Mouse (Mus musculus): ENCODE measurements around the gene Eea1. TPM values are rescaled to one million over a fixed set of nuclear protein-coding genes. Genes with fewer than 3 reads are reported as not detected.

Gene Eea1
- total RNA-seq, 1 experiment: 12.4 TPM

DNA sequence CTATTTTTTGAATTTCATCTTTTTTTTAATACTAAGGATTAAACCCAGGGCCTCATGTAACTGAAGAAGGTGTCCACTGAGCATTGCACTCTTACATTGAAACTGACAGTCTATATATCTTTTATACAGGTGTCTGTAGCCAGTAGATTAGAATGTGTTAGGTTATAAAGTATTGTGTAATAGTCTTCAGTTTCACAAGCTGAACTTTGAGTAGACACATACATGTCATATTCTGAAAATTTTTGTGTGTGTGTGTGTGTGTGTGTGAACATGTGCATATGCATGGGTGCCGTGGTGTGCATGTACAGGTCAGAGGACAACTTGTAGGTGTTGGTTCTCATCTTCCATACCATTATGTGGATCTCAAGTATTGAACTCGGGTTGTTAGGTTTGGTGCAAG, 16.2 kb downstream of the Eea1 start:
- in situ Hi-C loops (cut with MboI; ENCODE audit: low sequenced_read_pairs in 2 of 2, unreplicated experiment in 2 of 2): no loop called here
- Histone ChIP-seq H3K9me3 (ENCODE audit: control insufficient read depth, insufficient read depth, low read depth, low read length) (no peaks in the 10 kb centered on the region), H3K4me1 (ENCODE audit: control insufficient read depth in 2 of 2, insufficient read depth in 2 of 2, low read length in 2 of 2, poor library complexity in 1 of 2) (0 out of 4 replicates have a peak, but pooled peaks cover 0 to 2% of the 10 kb centered on the region in 2 experiments), H3K9ac (ENCODE audit: insufficient read depth, low read depth, low read length, poor library complexity, severe bottlenecking) (no peak overlapping the region), H3K4me3 (ENCODE audit: insufficient read depth in 1 of 2, low read depth in 1 of 2, low read length in 2 of 2, poor library complexity in 1 of 2, severe bottlenecking in 1 of 2) (no peak overlapping the region), H3K36me3 (ENCODE audit: control insufficient read depth, insufficient read depth, low read length, poor library complexity, severe bottlenecking) (no peaks in the 10 kb centered on the region), H3K27ac (ENCODE audit: insufficient read depth, low read depth, low read length, poor library complexity, severe bottlenecking) (no peak overlapping the region)
- no peak for DNase-seq (ENCODE audit: low read depth, low spot score)
- TF ChIP-seq ZC3H11A (IDR thresholded peaks at IDR 0.05; ENCODE audit: borderline replicate concordance, low read depth, low read length) (no peak), CHD2 (IDR thresholded peaks at IDR 0.05; ENCODE audit: low read depth, low read length) (no peak)

DNA sequence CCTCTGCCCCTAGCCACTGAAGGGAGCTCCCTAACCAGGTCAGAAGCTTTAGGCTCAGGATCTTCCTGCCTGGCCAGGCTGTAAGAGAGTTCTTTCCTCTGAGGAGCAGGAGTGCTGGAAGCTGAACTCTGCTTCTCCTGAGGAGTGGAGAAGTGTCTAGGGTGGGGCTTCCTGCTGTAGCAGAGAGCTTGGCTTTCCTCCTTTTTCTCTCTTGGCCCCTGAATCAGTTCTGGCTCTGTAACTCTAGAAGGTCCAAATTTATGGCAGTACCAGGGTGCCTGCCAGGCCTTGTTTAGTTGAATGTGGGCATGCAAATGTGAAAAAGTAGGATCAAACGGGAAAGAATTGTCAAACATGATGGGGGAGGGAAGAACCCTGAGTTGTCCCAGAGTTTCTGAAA, 17.1 kb downstream of the Eea1 start:
- Histone ChIP-seq H3K4me3 (ENCODE audit: insufficient read depth in 1 of 2, low read depth in 1 of 2, low read length in 2 of 2, poor library complexity in 1 of 2, severe bottlenecking in 1 of 2) (no peak overlapping the region), H3K36me3 (ENCODE audit: control insufficient read depth, insufficient read depth, low read length, poor library complexity, severe bottlenecking) (no peaks in the 10 kb centered on the region), H3K9ac (ENCODE audit: insufficient read depth, low read depth, low read length, poor library complexity, severe bottlenecking) (no peak overlapping the region), H3K9me3 (ENCODE audit: control insufficient read depth, insufficient read depth, low read depth, low read length) (no peaks in the 10 kb centered on the region), H3K27ac (ENCODE audit: insufficient read depth, low read depth, low read length, poor library complexity, severe bottlenecking) (no peak overlapping the region), H3K4me1 (ENCODE audit: control insufficient read depth in 2 of 2, insufficient read depth in 2 of 2, low read length in 2 of 2, poor library complexity in 1 of 2) (0 out of 4 replicates have a peak, but pooled peaks cover 0 to 2% of the 10 kb centered on the region in 2 experiments)
- TF ChIP-seq CHD2 (IDR thresholded peaks at IDR 0.05; ENCODE audit: low read depth, low read length): no peak
- TF ChIP-seq HCFC1 (IDR thresholded peaks at IDR 0.05; ENCODE audit: borderline replicate concordance, insufficient read depth, low read length): no peak
- no peak for TF ChIP-seq MAFK (IDR thresholded peaks at IDR 0.05; ENCODE audit: insufficient read depth, low read depth, low read length)
- TF ChIP-seq ZC3H11A (IDR thresholded peaks at IDR 0.05; ENCODE audit: borderline replicate concordance, low read depth, low read length): no peak
- no peak for TF ChIP-seq ZNF384 (IDR thresholded peaks at IDR 0.05; ENCODE audit: low read depth, low read length)
- DNase-seq (ENCODE audit: low read depth, low spot score): no peak
- in situ Hi-C loops (cut with MboI; ENCODE audit: low sequenced_read_pairs in 2 of 2, unreplicated experiment in 2 of 2): no loop called here

DNA sequence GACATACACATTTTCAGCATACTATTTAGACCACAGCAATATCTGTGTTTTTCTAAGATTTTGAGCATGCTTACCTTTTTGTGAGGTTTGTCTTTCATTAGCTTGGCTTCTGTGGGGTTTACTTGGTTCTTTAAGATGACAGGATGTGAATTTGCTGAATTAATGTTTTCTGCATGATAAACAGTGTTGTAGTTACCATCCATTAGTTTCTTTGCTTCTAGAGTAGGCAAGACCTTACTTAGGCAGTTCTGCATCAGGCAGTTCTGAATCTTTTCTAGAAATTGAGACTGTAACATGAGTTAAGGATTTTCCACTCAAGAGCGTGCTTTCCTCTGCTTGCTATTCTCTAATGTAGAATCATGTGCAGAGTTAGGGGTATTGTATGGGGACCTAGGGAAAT, 24.2 kb downstream of the Eea1 start:
- in situ Hi-C loops (cut with MboI; ENCODE audit: low sequenced_read_pairs in 2 of 2, unreplicated experiment in 2 of 2): no loop called here
- H3K27ac ChIP-seq (ENCODE audit: insufficient read depth, low read depth, low read length, poor library complexity, severe bottlenecking): no peak overlapping the region
- TF ChIP-seq CHD2 (IDR thresholded peaks at IDR 0.05; ENCODE audit: low read depth, low read length) (no peak), MAFK (IDR thresholded peaks at IDR 0.05; ENCODE audit: insufficient read depth, low read depth, low read length) (no peak), ZNF384 (IDR thresholded peaks at IDR 0.05; ENCODE audit: low read depth, low read length) (no peak), ZC3H11A (IDR thresholded peaks at IDR 0.05; ENCODE audit: borderline replicate concordance, low read depth, low read length) (no peak), HCFC1 (IDR thresholded peaks at IDR 0.05; ENCODE audit: borderline replicate concordance, insufficient read depth, low read length) (no peak)
- H3K9ac ChIP-seq (ENCODE audit: insufficient read depth, low read depth, low read length, poor library complexity, severe bottlenecking): no peak overlapping the region
- H3K4me3 ChIP-seq (ENCODE audit: insufficient read depth in 1 of 2, low read depth in 1 of 2, low read length in 2 of 2, poor library complexity in 1 of 2, severe bottlenecking in 1 of 2): no peak overlapping the region
- H3K36me3 ChIP-seq (ENCODE audit: control insufficient read depth, insufficient read depth, low read length, poor library complexity, severe bottlenecking): no peaks in the 10 kb centered on the region
- no peaks in the 10 kb centered on the region for H3K9me3 ChIP-seq (ENCODE audit: control insufficient read depth, insufficient read depth, low read depth, low read length)
- H3K4me1 ChIP-seq (ENCODE audit: control insufficient read depth in 2 of 2, insufficient read depth in 2 of 2, low read length in 2 of 2, poor library complexity in 1 of 2): no peaks in the 10 kb centered on the region
- no peak for DNase-seq (ENCODE audit: low read depth, low spot score)

DNA sequence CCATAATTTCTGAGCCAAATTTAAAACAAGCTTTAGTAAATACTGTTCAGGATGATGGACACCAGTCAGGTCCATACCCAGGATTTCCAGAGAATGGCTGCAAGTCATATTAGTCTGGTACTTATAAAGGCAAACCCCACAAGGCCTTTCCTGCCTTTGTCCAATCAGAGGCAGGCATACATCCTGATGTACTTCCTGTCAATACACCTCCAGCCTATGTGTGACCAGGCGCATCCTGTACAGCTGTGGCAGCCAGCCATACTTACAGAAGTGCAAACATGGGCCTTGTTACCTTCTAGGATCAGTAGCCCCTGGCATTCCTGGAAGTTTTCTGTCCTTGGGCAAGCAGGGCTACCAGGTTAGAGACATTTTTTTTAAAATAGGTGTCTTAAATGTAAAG, 29.2 kb downstream of the Eea1 start:
- H3K4me1 ChIP-seq (ENCODE audit: control insufficient read depth in 2 of 2, insufficient read depth in 2 of 2, low read length in 2 of 2, poor library complexity in 1 of 2): no peaks in the 10 kb centered on the region
- no peak overlapping the region for H3K27ac ChIP-seq (ENCODE audit: insufficient read depth, low read depth, low read length, poor library complexity, severe bottlenecking)
- TF ChIP-seq MAFK (IDR thresholded peaks at IDR 0.05; ENCODE audit: insufficient read depth, low read depth, low read length) (no peak), HCFC1 (IDR thresholded peaks at IDR 0.05; ENCODE audit: borderline replicate concordance, insufficient read depth, low read length) (no peak), ZC3H11A (IDR thresholded peaks at IDR 0.05; ENCODE audit: borderline replicate concordance, low read depth, low read length) (no peak), CHD2 (IDR thresholded peaks at IDR 0.05; ENCODE audit: low read depth, low read length) (no peak), ZNF384 (IDR thresholded peaks at IDR 0.05; ENCODE audit: low read depth, low read length) (no peak)
- H3K36me3 ChIP-seq (ENCODE audit: control insufficient read depth, insufficient read depth, low read length, poor library complexity, severe bottlenecking): no peaks in the 10 kb centered on the region
- in situ Hi-C loops (cut with MboI; ENCODE audit: low sequenced_read_pairs in 2 of 2, unreplicated experiment in 2 of 2): no loop called here
- no peak for DNase-seq (ENCODE audit: low read depth, low spot score)
- H3K9ac ChIP-seq (ENCODE audit: insufficient read depth, low read depth, low read length, poor library complexity, severe bottlenecking): no peak overlapping the region
- H3K4me3 ChIP-seq (ENCODE audit: insufficient read depth in 1 of 2, low read depth in 1 of 2, low read length in 2 of 2, poor library complexity in 1 of 2, severe bottlenecking in 1 of 2): no peak overlapping the region
- H3K9me3 ChIP-seq (ENCODE audit: control insufficient read depth, insufficient read depth, low read depth, low read length): no peaks in the 10 kb centered on the region

DNA sequence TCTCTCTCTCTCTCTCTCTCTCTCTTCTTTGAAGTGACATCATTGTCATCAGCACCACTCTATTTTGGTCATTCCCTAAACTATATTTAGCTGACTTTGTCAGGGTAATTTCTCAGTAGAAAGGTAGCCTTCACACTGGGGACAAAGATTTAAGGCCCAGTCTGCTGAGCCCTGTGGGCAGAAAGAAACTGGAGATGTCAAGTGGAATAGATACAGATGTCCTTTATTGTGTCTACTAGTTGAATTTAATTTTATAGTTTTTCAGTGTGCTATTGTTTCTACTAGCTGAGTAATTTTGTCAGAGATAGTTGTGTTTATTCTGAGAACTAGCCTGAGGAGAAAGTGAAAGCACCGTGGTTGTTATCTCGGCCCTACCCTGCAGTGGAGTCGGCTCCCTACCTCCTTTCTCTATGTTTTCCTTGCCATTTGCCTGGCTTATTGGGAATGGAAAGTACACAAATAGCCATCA, 30.3 kb downstream of the Eea1 start:
- no peak overlapping the region for H3K4me3 ChIP-seq (ENCODE audit: insufficient read depth in 1 of 2, low read depth in 1 of 2, low read length in 2 of 2, poor library complexity in 1 of 2, severe bottlenecking in 1 of 2)
- H3K9ac ChIP-seq (ENCODE audit: insufficient read depth, low read depth, low read length, poor library complexity, severe bottlenecking): no peak overlapping the region
- in situ Hi-C loops (cut with MboI; ENCODE audit: low sequenced_read_pairs in 2 of 2, unreplicated experiment in 2 of 2): no loop called here
- TF ChIP-seq MAFK (IDR thresholded peaks at IDR 0.05; ENCODE audit: insufficient read depth, low read depth, low read length) (no peak), ZNF384 (IDR thresholded peaks at IDR 0.05; ENCODE audit: low read depth, low read length) (no peak), CHD2 (IDR thresholded peaks at IDR 0.05; ENCODE audit: low read depth, low read length) (no peak), ZC3H11A (IDR thresholded peaks at IDR 0.05; ENCODE audit: borderline replicate concordance, low read depth, low read length) (no peak), HCFC1 (IDR thresholded peaks at IDR 0.05; ENCODE audit: borderline replicate concordance, insufficient read depth, low read length) (no peak)
- no peaks in the 10 kb centered on the region for H3K9me3 ChIP-seq (ENCODE audit: control insufficient read depth, insufficient read depth, low read depth, low read length)
- DNase-seq (ENCODE audit: low read depth, low spot score): no peak
- no peaks in the 10 kb centered on the region for H3K36me3 ChIP-seq (ENCODE audit: control insufficient read depth, insufficient read depth, low read length, poor library complexity, severe bottlenecking)
- no peaks in the 10 kb centered on the region for H3K4me1 ChIP-seq (ENCODE audit: control insufficient read depth in 2 of 2, insufficient read depth in 2 of 2, low read length in 2 of 2, poor library complexity in 1 of 2)
- no peak overlapping the region for H3K27ac ChIP-seq (ENCODE audit: insufficient read depth, low read depth, low read length, poor library complexity, severe bottlenecking)

All from ES-E14 (cell line).